Mouse (Mus musculus) lung, postnatal 4 days (tissue): ENCODE data around the gene Ddx4.

Experiments
- DNase-seq, 2 experiments: peaks; one replicate each; pipeline ENCODE4 v3.0.0; 2021

Ddx4 gene

GRCm38 (mm10) chr13:112652205-112652604 lies at the start of gene Ddx4:
Gene Ddx4, minus strand, starts transcription at chr13:112652475.
- DNase-seq = no peak

- no peak for DNase-seq
These were observed 49.0 kb upstream of the Ddx4 start for GRCm38 (mm10) chr13:112701256-112701655.

GRCm38 (mm10) chr13:112695526-112696240 lies 43.4 kb upstream of the Ddx4 start:
- DNase-seq = no peak

DNA sequence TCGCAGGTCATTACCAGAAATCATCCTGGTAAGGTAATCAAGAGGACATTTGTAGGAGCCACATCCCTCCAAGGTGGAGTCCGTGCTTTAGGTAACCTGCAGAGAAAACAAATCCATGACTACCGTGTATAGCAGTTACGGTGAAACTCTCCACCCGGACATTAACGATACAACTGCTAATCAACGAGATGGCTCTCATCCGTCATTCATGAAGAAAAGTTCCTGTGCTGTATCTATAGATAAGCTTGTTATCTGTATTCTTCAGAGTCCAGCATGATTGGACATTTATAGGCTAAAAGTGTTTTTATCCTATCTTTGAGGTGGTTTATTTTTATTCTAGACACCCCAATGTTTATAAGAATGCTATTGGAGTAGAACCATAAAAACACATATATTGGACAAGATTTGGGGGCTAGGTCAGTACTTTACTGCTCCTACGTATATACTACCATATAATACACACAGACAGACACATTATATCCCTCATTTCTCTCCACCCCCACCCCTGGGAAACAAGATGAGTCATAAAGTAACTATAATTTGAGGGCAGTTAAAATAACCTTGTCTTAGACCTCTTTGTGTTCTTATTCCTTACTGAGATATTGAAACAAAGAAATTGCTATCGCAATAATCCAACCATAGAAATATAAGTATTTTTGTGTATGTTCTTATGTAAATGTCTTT lies 40.7 kb upstream of the Ddx4 start:
- DNase-seq = no peak

DNA sequence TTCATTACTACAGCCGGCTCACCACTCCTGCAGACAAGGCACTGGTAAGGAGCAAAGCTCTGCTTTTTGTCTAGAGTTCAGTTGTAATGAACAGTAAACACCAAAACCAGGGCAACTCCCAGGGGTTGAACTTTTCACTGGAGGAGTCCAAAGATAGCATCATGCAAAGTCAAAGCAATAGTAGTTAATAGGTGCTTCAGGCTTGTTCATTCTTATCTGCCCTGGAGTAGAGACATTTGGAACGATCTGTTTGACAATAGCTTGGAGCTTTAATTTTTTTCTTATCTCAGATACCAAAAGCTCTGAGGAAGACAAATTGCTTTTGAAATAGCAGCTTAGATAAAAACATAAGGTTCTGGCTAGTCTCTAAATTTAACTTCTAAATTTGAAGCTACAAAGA lies 33.9 kb upstream of the Ddx4 start:
- DNase-seq = no peak

DNA sequence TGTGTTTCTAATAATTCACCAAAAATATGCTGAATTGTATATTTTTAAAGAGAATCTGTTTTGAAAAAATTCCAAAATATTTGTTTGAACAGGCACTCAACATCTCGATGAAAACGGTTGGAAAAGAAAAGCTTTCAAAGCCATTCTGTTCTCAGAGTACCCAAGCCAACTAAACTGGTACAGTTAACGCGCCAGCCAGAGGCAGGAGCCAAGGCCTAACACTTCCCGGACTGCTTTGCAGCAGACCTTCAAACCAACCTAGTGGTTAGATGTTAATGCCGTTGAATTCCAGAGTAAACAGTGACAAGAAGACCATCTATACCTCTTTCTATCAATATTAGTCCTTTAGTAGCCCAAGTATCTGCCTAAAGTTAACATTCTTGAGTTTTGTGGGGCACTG lies 31.7 kb upstream of the Ddx4 start:
- no peak for DNase-seq

DNA sequence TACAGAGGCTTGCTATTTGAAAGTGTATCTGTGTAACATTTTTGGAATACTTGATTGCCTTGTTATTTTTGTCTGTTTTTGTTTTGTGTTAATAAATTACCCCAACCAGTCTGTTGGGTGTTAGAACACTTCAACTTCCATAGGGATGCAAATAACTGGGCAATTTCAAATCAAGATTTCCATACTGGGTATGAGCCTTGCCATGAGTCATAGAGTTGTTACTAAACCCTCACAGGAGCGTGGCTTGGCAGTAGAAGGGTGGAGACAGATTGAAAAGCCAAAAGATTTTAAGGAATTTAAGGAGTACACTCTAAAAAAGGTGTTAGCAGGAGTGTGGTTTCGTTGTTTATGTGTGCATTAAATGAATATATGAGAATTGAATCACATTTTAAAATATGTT lies 31.0 kb upstream of the Ddx4 start:
- no peak for DNase-seq

DNA sequence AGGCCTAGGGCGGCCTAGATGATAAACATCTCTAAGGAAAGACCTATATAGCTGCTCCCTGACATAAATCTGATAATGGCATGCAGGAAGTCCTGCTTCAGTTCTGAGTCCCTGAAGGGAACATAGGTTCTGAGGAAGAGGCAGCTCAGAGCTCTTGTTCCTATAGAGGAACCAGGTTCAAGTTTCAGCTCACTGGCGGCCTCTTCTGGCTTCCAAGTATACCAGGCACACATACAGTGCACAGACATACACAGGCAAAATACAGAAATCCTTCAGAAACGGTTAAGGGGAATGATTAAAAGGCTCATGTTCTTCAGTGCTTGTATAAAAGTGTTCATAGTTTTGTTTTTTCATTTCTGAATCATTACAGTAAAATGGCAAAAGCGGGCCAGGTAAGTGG lies 25.9 kb upstream of the Ddx4 start:
- DNase-seq = no peak

DNA sequence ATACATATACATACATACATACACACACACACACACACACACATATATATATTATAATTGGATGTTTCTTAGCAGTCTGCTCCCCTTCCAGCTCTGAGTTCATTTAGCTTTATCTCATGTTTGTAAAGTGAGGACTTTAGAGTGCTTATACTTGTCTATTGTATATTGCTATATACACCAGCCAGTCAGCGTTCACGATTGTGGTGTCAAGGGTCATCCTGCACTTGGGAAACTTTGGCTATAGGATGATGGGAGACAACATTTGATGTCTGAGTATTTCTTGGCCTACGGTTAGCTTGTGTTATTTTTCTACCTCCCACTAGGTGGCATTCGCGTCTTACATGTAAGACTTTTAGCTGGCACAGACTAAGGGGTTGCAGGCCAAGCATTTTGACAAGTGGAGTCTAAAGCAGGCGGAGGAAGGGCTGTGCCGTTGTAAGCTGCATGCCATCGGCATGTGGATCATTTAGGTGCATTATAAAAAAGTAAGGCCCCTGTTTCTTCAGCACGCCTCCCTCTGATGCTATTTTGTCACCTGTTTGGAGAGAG lies 21.7 kb upstream of the Ddx4 start:
- peak; percentile 58 to 74 for DNase-seq

- DNase-seq = no peak
These were observed 20.5 kb upstream of the Ddx4 start for GRCm38 (mm10) chr13:112672797-112673196.

- DNase-seq = peak in 1 of 2 experiments; percentile 23
These were observed 19.4 kb upstream of the Ddx4 start for GRCm38 (mm10) chr13:112671708-112672107.

GRCm38 (mm10) chr13:112667215-112667614 lies 14.9 kb upstream of the Ddx4 start:
- DNase-seq = no peak

DNA sequence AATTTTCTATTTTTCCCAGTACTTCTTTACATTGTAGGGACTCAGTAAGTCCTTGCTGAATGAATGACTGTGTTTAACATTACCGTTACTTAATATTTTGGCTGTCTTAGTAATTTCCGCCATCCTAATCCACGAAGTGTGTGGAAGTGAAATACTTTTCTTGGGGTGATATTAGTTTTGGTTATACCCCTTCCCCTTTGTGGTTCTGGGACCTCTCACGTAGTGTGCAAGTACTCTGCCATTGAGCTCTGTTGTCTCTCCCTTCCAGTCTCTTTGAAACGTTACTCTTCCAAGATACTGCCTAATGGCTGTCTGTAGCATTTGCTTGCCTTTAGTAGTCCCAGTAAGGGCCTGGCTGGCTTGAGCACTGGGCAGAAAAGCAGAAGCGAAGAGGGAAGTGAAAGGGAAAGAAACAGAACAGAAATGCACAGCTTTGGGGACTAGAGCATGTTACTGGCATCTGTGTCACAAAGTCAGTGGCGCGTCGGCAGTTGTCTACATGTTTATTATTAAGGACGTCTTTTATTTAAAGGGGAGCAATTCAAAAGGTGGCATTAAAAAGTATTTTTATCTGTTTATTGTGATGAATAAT lies 14.3 kb upstream of the Ddx4 start:
- no peak for DNase-seq

GRCm38 (mm10) chr13:112661687-112662086 lies 9.4 kb upstream of the Ddx4 start:
- DNase-seq = no peak

DNA sequence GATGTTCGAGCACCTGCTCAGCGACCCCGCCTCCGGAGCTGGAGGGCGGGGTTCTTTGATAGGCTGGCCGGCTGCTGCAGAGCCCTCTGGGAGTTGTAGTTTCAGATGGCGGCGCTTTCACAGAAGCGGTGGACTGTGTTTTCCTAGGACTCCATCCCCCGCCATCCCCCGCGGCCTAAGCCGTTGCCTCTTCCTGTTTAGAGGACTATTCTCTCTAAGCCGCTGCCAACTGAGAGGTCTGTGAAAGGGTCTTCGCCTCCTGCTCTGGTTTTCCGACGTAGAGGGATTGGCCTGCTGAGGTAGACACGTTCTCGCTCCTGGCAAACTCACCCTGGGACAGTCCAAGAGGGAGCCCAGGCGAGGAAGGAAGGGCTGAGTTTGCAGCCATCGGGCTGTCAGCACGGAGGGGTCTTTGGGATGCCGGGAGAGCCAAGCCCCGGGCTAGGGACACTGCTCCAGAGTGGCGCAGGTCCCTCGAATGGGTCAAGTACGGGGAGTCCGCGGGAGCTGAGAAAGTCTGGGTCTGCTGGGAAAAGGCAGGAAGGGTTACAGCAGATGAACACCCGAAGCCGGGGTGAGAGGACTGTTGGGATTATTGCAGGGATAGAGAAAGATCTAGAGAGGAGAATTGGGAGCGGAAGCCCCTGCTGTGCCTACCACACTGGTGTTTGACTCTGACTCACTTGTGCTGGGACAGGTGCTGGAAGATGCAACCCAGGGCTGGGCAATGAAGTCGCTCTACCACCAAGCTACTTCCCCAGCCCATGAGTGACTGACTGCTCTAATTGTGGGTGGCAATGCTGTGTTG lies 8.5 kb upstream of the Ddx4 start, which contains the start of gene Slc38a9:
Gene Slc38a9 (plus strand): TSS at position 178 of the 808 bp plus-strand sequence.
- DNase-seq = peak; percentile 93 to 94

DNA sequence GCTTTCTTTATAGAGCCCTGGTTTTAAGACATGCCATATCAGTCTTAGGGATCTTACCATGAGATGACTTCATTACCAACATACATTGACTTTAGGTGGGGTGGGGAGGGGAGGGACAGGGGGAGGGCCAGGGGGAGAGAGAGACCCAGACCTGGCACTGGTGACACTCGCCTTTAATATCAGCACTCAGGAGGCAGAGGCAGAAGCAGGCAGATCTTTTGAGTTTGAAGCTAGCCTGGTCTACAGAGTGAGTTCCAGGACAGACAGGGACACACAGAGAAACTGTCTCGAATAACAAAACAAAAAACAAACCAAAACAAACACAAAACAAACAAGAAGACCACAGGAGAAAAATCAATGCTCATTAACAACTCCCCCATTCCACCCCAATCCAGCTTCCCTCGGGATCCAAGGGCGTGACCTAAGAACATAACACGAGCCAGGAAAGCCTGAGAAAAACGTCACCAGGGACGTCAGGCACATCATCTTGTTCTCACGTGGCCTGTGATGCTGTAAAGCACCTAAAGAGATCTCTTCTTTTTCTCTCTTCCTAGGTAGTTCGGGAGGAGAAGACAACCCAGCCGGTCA lies 7.8 kb upstream of the Ddx4 start:
- no peak for DNase-seq

- DNase-seq = no peak
These were observed 1.1 kb downstream of the Ddx4 start for GRCm38 (mm10) chr13:112651183-112651582.

GRCm38 (mm10) chr13:112645529-112646186 lies 6.6 kb downstream of the Ddx4 start:
- no peak for DNase-seq

- DNase-seq = no peak
These were observed 7.3 kb downstream of the Ddx4 start for GRCm38 (mm10) chr13:112644996-112645395.

GRCm38 (mm10) chr13:112642897-112643296 lies 9.4 kb downstream of the Ddx4 start:
- no peak for DNase-seq

- DNase-seq = no peak
These were observed 13.2 kb downstream of the Ddx4 start for GRCm38 (mm10) chr13:112639111-112639510.

DNA sequence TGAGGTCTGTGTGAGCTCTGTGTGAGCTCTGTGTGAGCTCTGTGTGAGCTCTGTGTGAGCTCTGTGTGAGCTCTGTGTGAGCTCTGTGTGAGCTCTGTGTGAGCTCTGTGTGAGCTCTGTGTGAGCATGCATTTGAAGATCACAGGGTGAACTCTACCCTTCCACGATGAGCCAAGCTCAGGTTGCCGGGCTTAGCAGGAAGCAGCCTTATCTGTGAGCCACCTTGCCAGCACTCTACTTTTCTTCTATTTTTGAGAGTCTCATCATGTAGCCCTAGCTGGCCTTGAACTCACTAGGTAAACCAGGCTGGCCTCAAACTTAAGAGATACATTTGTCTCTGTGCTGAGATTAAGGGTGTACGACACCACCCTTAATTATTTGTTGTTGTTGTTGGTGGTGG lies 15.8 kb downstream of the Ddx4 start:
- no peak for DNase-seq
